Mouse (Mus musculus) yolk sac, embryonic 10.5 days (tissue): ENCODE measurements around the gene Brpf3.
A peak's percentile ranks its signal among the peaks of the same experiment; 100 is the strongest.
"Not testable (repeated sequence)": the region's sequence is repeated elsewhere in the genome, so short reads cannot be mapped to it uniquely, and the experiment has no call there.

ENCODE experiments used
- DNase-seq: peaks from one replicate; pipeline ENCODE4 v3.0.0-alpha.2; 2017; ENCODE audit warnings: low spot score

The Brpf3 gene

GRCm38 (mm10) chr17:28799291-28800160 is 1.4 kb upstream of the Brpf3 start:
- DNase-seq = no peak

DNA sequence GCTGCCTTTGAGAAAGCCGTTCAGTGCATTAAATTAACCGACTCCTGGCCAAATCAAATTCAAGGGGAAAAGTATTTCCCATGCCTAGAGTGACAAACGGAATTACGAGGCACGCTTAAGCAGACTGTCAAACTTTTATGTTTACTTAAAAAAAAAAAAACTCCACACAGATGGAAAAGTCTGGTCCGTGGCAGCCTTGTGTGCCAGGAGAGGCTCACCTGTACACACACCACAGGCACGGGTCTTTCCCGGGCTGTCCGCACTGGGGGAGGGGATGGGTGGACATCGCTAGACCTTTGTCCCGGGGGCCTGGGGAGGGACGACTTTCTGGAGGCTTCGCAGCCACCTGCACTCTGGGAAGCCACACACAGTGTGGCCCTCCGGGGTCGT is 614 bp upstream of the Brpf3 start:
- peak; percentile 87 for DNase-seq

DNA sequence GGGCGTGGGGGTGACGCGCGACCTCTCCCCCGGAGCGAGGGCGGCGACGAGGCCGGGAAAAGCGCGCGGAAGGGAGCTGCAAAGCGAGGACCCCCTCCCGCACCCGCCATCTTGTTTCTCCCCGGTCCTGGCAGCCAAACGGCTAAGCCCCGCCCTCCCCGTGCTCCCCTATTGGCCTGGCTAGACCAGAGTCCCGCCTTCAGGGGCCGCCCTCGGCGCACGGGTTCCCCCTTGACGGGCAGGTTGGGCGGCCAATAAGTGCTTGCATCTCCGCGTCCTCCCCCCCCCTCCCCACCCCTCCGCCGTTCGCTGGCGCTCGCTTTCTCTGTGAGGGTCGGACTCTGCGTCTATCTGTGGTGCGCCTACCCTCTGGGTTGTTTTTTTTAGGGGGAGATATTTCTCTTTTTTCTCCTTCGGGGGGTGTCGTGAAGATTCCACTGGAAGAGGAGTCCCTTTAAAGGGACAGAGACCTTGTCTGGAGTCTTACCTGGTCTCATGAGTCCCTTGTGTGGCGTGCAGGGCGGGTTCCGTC is 650 bp downstream of the Brpf3 start:
- peak; percentile 99 for DNase-seq

DNA sequence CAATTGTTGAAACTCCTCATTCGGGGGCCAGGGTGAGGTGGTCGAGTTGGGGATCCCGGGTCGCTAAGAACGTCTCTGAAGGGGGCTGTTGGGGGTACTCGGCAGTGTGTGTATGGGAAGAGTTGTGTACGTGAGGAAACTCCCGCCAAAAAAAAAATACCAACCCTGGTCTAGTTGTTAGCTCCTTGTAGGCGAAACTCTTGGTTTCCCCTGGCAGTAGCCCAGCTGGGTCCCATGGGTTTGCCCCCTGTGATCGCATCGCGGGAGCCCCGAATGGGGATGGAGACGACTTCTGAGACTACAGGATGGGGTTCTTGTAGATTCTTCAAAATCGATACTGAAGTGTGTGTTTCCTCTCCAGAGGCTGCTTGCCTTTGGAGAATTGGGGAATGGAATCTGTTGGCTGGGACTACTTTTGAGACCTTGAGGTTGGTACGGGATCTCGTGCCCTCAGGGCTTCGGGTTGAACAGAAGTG is 1.2 kb downstream of the Brpf3 start:
- no peak for DNase-seq

DNA sequence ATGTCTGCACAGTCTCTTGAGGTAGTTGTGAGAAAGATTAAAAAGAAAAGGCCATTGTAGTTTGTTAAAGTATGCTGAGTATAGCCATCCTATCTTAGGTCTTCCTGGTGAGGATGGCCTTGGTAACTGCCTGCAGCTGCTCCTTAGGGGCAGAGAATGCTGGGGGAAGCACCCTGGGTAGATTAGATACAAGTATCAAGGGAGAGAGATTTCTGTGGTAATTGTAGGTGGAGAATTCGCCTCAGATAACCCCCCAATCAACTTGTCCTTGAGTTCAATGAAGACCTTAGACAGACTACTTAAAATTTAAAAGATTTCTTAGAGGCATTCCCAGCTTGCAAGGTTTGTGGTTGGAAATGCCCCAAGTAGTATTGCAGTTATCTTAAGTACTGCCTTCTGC is 2.4 kb downstream of the Brpf3 start:
- DNase-seq = no peak

GRCm38 (mm10) chr17:28804973-28805372 is 4.1 kb downstream of the Brpf3 start:
- no peak for DNase-seq

DNA sequence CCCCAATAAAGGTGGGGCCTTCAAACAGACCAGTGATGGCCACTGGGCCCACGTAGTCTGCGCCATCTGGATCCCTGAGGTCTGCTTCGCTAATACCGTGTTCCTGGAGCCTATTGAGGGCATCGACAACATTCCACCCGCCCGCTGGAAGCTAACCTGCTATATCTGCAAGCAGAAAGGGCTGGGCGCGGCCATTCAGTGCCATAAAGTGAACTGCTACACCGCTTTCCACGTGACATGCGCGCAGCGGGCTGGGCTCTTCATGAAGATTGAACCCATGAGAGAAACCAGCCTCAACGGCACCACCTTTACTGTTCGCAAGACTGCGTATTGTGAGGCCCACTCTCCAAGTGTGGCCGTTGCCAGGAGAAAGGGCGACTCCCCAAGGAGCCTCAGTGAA is 5.9 kb downstream of the Brpf3 start:
- DNase-seq = no peak

- peak; percentile 47 for DNase-seq
Observed at GRCm38 (mm10) chr17:28808714-28809113, 7.8 kb downstream of the Brpf3 start.

DNA sequence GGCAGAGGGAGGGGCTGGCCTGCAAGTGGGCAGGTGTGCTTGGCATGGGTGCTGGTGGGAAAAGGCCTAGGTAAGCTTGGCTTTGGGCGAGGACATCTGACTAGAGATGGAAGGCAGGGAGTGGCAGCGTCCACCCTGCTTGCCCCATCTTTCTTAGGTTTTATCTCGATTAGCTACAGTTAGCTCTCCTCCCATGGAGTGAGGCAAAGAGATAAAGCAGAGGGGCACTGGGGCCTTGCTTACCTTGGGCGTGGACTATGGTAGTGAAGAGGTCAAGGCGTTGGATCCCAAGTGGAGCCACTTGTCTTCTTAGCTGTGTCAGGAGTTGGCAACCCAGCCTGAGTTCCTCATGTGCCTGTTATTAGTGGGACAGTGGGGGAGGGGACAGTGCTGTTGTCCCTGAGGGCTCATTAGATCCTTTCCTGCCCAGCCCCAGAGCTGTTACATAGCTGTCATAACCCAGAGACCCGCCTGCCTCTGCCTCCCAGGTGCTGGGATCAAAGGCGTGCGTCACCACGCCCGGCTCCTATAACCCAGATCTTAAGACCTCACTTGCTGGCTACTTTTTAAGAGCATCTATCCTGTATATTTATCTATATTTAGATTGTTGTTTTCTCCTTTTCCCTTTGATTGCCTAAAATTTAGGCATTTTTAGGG is 8.4 kb downstream of the Brpf3 start:
- DNase-seq = peak; percentile 60

DNA sequence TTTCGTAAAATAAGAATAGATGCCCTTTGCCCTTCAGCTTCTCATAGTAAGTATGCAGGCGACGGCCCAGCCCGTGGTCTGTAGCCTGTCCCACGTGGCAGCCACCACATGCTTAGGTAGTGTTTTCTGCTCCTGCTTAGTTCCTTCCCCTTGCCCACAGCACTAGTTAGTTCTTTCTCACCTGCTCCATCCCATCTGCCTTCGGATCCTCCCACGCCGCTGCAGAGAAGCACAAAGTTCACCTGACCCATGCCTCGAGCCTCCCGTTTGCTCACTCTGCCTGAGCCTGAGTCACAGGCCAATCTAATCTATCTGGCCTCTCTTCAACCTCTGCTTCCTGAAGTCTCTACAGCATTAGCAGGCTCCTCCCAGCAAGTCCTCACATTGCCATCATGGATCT is 11.5 kb downstream of the Brpf3 start:
- DNase-seq = peak; percentile 84

DNA sequence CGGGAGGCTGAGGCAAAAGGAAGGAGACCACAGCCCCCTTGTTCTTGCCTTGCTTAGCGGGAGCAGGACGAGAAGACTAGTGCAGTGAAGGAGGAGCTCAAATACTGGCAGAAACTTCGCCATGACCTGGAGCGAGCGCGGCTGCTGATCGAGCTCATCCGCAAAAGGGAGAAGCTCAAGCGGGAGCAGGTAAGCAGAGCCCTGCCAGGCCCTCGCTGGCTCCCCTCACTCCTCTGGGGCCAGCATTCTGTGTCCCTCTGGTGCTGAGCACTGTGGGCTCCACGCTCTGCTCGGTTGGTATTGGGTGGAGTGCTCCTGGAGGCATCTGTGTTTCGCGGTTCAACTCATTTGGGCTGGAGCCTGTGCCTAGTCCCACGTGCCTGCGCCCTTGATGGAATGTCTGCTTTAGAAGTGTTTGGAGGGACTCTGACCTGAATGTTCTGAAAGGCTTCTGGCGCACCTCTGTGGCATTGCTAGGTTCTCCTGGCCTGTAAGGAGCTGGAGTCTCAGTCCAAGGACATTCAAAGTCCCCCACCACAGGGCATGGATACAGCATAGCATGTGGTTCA is 13.7 kb downstream of the Brpf3 start:
- no peak for DNase-seq

GRCm38 (mm10) chr17:28815384-28816004 is 14.6 kb downstream of the Brpf3 start:
- DNase-seq = no peak

DNA sequence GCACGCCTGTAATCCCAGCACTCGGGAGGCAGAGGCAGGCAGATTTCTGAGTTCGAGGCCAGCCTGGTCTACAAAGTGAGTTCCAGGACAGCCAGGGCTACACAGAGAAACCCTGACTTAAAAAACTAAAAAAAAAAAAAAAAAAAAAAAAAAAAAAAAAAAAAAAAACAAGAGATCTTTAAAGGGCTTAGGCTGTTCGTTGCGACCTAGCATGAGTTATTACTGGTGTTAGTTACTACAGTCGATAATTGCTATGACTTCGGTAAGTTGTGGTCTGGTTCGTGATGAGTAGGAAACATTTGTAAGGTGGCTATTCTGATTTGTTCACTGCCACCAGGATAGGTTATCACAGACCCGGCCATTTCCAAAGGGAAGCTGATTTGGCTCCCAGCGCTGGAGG is 15.4 kb downstream of the Brpf3 start:
- DNase-seq = not testable (repeated sequence)

- no peak for DNase-seq
Observed at GRCm38 (mm10) chr17:28816875-28817811, 16.3 kb downstream of the Brpf3 start.

DNA sequence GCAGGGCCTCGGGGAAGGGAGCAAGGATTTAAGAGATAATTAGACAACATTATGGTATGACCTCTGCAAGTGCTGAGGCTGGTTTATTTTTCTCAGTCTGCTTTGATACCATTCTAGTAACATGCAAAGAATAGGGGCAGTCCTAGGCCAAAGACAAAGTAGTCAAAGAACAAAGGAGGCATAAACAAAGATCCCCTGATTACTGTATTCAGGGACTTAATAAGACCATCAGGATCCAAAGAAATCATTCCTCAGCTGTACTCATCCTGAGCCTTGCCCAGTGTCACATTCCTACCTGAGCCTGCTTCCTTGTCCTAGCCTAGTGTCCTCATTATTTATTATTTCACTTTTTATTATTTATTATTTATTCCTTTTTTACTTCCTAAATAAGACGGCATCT is 19.3 kb downstream of the Brpf3 start:
- no peak for DNase-seq

DNA sequence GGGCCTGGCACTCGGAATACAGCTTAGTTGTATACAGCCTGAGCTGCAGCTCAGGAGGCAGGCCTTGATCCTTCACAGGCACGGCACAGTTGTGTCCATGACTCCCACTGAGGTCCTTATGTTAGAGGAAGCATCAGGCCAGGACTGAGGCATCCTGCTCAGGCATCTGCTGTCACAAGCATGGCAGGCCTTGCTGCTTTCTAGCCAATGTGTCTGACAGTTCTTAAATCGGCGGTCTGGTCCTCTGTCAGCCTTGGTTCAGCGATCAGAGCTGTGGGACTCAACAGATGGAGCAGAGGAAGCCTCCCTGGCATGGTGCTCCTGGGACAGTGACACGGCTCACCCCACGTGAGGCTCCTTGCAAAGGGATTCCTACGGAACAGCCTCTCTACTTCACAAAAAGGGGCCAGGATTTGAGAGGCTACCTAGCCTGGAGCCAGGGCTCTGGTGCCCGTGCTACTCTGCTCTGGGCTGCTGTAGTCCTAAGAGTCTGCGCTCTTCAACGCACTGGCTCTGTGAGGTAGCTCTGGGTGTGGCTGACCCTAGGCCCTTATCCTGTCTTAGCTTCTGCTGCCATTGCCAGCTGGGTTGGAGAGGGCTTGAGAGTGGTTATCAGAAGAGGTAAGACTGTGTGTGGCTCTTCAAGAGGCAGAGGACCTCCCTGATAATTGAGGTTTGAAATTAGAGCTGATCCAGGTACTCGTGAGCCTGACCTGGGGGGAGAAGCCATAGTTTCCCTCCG is 22.3 kb downstream of the Brpf3 start:
- no peak for DNase-seq

GRCm38 (mm10) chr17:28823749-28824148 is 22.9 kb downstream of the Brpf3 start:
- DNase-seq = no peak

DNA sequence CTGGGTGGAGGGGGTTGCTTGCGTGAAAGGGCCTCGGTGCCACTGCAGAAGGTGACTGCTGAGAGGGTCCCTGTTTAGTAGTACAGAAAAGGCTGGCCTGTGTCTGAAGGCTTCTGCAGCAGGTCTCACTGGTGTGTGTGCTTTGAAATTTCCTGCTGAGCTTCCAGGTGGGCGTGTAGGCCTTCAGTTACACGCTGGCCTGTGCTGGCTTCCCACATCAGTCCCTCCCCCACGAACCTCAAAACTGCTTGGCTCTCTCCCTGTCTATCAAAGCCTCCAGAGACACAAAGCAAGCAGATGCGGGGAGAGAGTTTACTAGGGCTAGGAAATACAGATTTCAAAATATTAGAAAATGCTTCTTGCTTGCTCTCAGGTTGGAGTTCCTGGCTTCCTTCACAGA is 24.0 kb downstream of the Brpf3 start:
- no peak for DNase-seq

GRCm38 (mm10) chr17:28825359-28826041 is 24.6 kb downstream of the Brpf3 start:
- no peak for DNase-seq

DNA sequence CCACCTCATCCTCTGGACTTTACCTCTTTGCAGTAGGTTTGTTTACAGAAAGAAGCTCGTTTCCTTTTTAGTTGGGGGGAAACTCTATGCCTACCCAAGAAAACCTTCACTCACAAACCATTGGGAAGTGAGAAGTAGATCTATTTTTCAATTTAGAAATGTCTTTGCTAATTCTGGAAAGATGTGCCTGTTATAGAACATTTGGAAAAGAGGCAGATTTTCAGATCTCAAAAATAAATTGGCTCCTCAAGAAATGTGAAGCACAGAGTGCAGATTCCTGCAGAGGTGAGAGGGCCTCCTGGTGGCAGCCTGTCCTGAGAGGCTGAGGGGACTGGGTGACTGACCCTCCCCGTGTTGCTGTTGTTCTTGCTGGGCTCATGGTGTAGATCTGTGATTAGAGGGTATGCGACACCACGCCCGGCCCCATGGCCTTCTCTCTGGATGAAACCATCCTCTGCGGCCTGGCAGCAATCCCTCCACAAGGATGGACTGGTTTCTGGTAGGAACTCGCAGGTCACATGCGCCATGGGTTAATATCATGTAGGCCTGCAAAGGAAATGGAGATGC is 26.9 kb downstream of the Brpf3 start:
- no peak for DNase-seq
